Mouse (Mus musculus): ENCODE measurements at regions not wholly inside any gene's neighbourhood (a gene's known extent, or its start where the extent isn't known, plus 50 kb on each side); places are given as distances from the start of the nearest gene placed in this dataset.

GRCm38 (mm10) chr14:71692752-71693437, 798.7 kb downstream of the Gm9195 start:
- Histone ChIP-seq H3K27me3 (ENCODE audit: low read depth, poor library complexity, severe bottlenecking) (no peaks in the 10 kb centered on the region), H3K4me1 (no peaks in the 10 kb centered on the region), H3K9me3 (replicated peaks) (no peaks in the 10 kb centered on the region), H3K4me3 (no peak overlapping the region), H3K27ac (no peak overlapping the region), H3K36me3 (no peaks in the 10 kb centered on the region)
- no peak for DNase-seq (ENCODE audit: low spot score)
- WGBS = 90% methylated on average over 3 of the region's 3 CpGs

- Histone ChIP-seq H3K4me1 (no peaks in the 10 kb centered on the region), H3K9me3 (replicated peaks) (no peaks in the 10 kb centered on the region), H3K4me3 (no peak overlapping the region), H3K36me3 (no peaks in the 10 kb centered on the region), H3K27me3 (ENCODE audit: low read depth, poor library complexity, severe bottlenecking) (no peaks in the 10 kb centered on the region), H3K27ac (no peak overlapping the region)
- DNase-seq (ENCODE audit: low spot score) = no peak
- 94% methylated on average over 4 of the region's 4 CpGs for WGBS
Measured at GRCm38 (mm10) chr14:71674564-71674963, 817.1 kb downstream of the Gm9195 start.

DNA sequence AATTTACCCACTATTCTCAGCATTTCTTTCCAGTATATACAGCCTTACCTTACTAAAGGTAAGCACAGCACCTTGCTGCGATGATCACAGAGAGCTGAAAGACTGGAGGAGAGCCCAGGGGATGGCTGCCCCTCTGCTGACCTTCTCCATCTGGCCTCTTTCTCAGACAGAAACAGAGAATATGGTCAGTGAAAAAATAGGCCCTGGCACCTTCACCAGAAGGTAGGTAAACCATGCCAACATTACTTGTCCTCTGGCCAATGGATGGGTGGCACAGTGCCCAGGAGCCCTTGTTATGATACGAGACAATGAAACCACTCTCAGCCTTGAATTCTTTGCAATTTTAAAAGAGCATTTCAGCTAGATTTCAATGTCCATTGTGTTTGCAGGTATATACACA, 817.8 kb downstream of the Gm9195 start:
- no peaks in the 10 kb centered on the region for H3K36me3 ChIP-seq
- H3K9me3 ChIP-seq (replicated peaks) = no peaks in the 10 kb centered on the region
- DNase-seq (ENCODE audit: low spot score) = no peak
- H3K4me1 ChIP-seq = no peaks in the 10 kb centered on the region
- H3K4me3 ChIP-seq = no peak overlapping the region
- WGBS = 91% methylated on average over 2 of the region's 2 CpGs
- no peaks in the 10 kb centered on the region for H3K27me3 ChIP-seq (ENCODE audit: low read depth, poor library complexity, severe bottlenecking)
- H3K27ac ChIP-seq = no peak overlapping the region

DNA sequence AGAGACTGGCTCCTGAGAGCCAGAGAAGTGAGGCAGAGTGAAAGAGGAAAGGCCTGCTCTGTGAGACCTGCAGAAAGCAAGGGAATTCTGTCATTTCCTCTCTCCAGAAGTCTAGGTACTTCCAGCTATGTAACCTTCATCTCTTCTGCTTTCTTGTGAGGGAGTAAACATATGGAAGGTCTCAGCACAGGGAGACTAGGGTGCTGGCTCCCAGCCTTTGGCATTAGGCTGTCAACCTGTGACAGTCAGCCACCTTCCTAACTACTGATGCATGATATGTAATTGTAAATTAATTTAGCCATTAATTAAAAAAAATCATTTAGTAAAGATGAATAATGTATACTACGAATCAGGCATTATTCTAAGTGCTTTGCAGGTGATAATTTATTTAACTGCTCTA, 819.2 kb downstream of the Gm9195 start:
- Histone ChIP-seq H3K9me3 (replicated peaks) (no peaks in the 10 kb centered on the region), H3K27ac (no peak overlapping the region)
- 77% methylated on average over 1 of the region's 1 CpGs for WGBS

GRCm38 (mm10) chr14:71671994-71672393, 819.6 kb downstream of the Gm9195 start:
- DNase-seq (ENCODE audit: low spot score) = no peak
- H3K27me3 ChIP-seq (ENCODE audit: low read depth, poor library complexity, severe bottlenecking) = no peaks in the 10 kb centered on the region
- 70% methylated on average over 2 of the region's 2 CpGs for WGBS
- no peaks in the 10 kb centered on the region for H3K4me1 ChIP-seq
- H3K27ac ChIP-seq = no peak overlapping the region
- H3K4me3 ChIP-seq = no peak overlapping the region
- H3K9me3 ChIP-seq (replicated peaks) = no peaks in the 10 kb centered on the region
- H3K36me3 ChIP-seq = no peaks in the 10 kb centered on the region

More for the DNA sequence above, 819.2 kb downstream of the Gm9195 start:
- Histone ChIP-seq H3K4me3 (no peak overlapping the region), H3K27me3 (ENCODE audit: low read depth, poor library complexity, severe bottlenecking) (no peaks in the 10 kb centered on the region), H3K36me3 (no peaks in the 10 kb centered on the region), H3K4me1 (no peaks in the 10 kb centered on the region)
- no peak for DNase-seq (ENCODE audit: low spot score)

GRCm38 (mm10) chr14:71670435-71670834, 821.2 kb downstream of the Gm9195 start:
- 0% methylated on average over 1 of the region's 1 CpGs for WGBS
- Histone ChIP-seq H3K9me3 (replicated peaks) (no peaks in the 10 kb centered on the region), H3K4me3 (no peak overlapping the region), H3K4me1 (no peaks in the 10 kb centered on the region), H3K36me3 (no peaks in the 10 kb centered on the region), H3K27me3 (ENCODE audit: low read depth, poor library complexity, severe bottlenecking) (no peaks in the 10 kb centered on the region), H3K27ac (no peak overlapping the region)
- peak; percentile 72 for DNase-seq (ENCODE audit: low spot score)

GRCm38 (mm10) chr14:71666656-71667055, 825.0 kb downstream of the Gm9195 start:
- 94% methylated on average over 1 of the region's 1 CpGs for WGBS
- no peaks in the 10 kb centered on the region for H3K27me3 ChIP-seq (ENCODE audit: low read depth, poor library complexity, severe bottlenecking)
- no peak overlapping the region for H3K4me3 ChIP-seq
- no peak for DNase-seq (ENCODE audit: low spot score)
- no peak overlapping the region for H3K27ac ChIP-seq
- H3K4me1 ChIP-seq = no peaks in the 10 kb centered on the region
- no peaks in the 10 kb centered on the region for H3K9me3 ChIP-seq (replicated peaks)
- H3K36me3 ChIP-seq = no peaks in the 10 kb centered on the region

DNA sequence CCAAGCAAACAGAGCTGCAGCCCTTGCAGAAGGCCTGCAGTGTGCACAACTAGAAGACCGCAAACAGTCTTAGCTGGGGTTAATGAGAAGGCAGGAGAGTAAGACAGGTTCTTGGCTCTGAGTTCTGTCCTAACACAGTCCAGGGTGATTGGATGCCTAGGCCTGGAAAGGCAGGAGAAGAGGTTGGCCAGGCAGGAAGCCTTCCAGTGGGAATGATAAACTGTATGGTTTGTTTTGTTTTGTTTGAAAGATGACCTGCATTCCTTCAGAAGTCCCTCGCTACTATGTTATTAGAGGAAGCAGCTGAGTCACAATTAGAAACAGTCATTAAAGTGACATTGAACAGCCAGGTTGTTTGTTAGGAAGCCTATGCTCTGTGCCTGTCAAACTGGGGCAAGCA, 831.5 kb downstream of the Gm9195 start:
- no peaks in the 10 kb centered on the region for H3K27me3 ChIP-seq (ENCODE audit: low read depth, poor library complexity, severe bottlenecking)
- 38% methylated on average over 2 of the region's 2 CpGs for WGBS
- H3K4me3 ChIP-seq = no peak overlapping the region
- no peak for DNase-seq (ENCODE audit: low spot score)
- no peaks in the 10 kb centered on the region for H3K36me3 ChIP-seq
- H3K9me3 ChIP-seq (replicated peaks) = no peaks in the 10 kb centered on the region
- H3K27ac ChIP-seq = no peak overlapping the region
- H3K4me1 ChIP-seq = no peaks in the 10 kb centered on the region

DNA sequence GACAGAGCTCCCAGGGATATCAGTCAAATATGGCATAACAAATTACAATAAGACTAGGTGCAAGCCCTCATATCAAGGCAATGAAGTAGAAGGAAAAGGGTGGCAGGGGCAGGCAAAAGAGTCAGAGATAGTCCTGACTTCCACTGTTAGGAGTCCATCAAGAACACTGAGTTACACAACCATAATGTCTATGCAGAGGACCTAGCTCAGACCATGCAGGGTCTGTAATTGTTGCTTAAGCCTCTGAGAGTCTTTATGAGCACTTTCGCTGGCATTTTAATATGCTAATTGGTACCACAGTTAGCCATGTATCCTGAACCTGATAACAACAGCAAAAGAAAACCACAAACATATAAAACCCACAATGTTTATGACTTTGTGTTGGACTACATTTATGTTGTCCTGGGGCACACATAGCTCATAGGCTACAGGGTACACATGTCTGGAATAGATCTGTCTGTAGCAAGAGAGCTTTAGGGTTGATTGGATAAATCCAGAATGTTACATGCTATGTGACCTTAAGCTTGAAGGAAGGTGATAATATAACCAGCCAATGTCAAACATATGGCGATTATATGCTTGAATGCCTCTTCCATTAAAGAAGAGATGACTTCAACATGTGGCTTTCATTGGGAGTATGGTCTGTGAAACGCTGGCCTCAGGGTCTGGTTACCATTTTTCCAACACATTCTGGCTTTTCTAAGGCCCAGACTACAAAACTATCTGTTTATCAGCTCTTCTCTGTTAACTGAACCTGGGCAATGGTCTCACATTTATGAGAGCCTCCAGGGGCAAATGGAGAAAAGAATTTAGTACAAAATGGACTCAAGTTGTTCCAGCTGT, 836.6 kb downstream of the Gm9195 start:
- no peak overlapping the region for H3K4me3 ChIP-seq
- H3K27me3 ChIP-seq (ENCODE audit: low read depth, poor library complexity, severe bottlenecking) = no peaks in the 10 kb centered on the region
- no peaks in the 10 kb centered on the region for H3K4me1 ChIP-seq
- no peak for DNase-seq (ENCODE audit: low spot score)
- H3K36me3 ChIP-seq = no peaks in the 10 kb centered on the region
- no peaks in the 10 kb centered on the region for H3K9me3 ChIP-seq (replicated peaks)
- no peak overlapping the region for H3K27ac ChIP-seq
- WGBS = 63% methylated on average over 3 of the region's 3 CpGs

DNA sequence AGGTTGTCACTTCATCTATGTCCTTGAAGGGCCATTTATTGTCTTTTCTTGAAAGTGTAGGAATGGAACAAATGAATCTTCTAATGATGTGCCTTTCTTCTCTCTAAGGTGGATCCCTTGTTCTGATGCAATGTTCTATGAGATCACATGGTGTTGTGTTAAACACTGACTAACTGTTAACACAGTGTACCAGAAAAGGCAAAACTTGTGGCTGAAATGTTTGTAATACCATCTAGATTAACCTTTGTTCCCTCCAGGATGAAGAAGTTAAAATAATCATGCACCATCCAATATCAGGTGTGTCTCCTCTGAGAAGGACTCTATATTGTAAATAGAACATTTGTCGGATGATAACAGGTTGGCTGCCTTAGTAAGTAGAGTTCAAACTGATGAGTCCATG, 849.1 kb downstream of the Gm9195 start:
- Histone ChIP-seq H3K4me3 (no peak overlapping the region), H3K27ac (no peak overlapping the region), H3K9me3 (replicated peaks) (no peaks in the 10 kb centered on the region), H3K4me1 (no peaks in the 10 kb centered on the region), H3K36me3 (no peaks in the 10 kb centered on the region), H3K27me3 (ENCODE audit: low read depth, poor library complexity, severe bottlenecking) (no peaks in the 10 kb centered on the region)
- DNase-seq (ENCODE audit: low spot score) = no peak
- 96% methylated on average over 1 of the region's 1 CpGs for WGBS

- no peak overlapping the region for H3K4me3 ChIP-seq
- no peaks in the 10 kb centered on the region for H3K4me1 ChIP-seq
- WGBS = 81% methylated on average over 1 of the region's 1 CpGs
- H3K27me3 ChIP-seq (ENCODE audit: low read depth, poor library complexity, severe bottlenecking) = no peaks in the 10 kb centered on the region
- H3K27ac ChIP-seq = no peak overlapping the region
- no peak for DNase-seq (ENCODE audit: low spot score)
- H3K9me3 ChIP-seq (replicated peaks) = no peaks in the 10 kb centered on the region
- no peaks in the 10 kb centered on the region for H3K36me3 ChIP-seq
Measured at GRCm38 (mm10) chr14:71639083-71639482, 852.6 kb downstream of the Gm9195 start.

GRCm38 (mm10) chr14:71635091-71635490, 856.5 kb downstream of the Gm9195 start:
- H3K27ac ChIP-seq = no peak overlapping the region
- no peaks in the 10 kb centered on the region for H3K36me3 ChIP-seq
- WGBS = 88% methylated on average over 1 of the region's 1 CpGs
- no peak overlapping the region for H3K4me3 ChIP-seq
- no peaks in the 10 kb centered on the region for H3K9me3 ChIP-seq (replicated peaks)
- H3K27me3 ChIP-seq (ENCODE audit: low read depth, poor library complexity, severe bottlenecking) = no peaks in the 10 kb centered on the region
- no peaks in the 10 kb centered on the region for H3K4me1 ChIP-seq
- DNase-seq (ENCODE audit: low spot score) = no peak

GRCm38 (mm10) chr14:71609698-71610301, 881.8 kb downstream of the Gm9195 start:
- 80% methylated on average over 4 of the region's 4 CpGs for WGBS
- no peak for DNase-seq (ENCODE audit: low spot score)
- no peak overlapping the region for H3K4me3 ChIP-seq

More at GRCm38 (mm10) chr14:71609698-71610301, 881.8 kb downstream of the Gm9195 start:
- Histone ChIP-seq H3K27me3 (ENCODE audit: low read depth, poor library complexity, severe bottlenecking) (no peaks in the 10 kb centered on the region), H3K36me3 (no peaks in the 10 kb centered on the region), H3K27ac (no peak overlapping the region), H3K4me1 (no peaks in the 10 kb centered on the region), H3K9me3 (replicated peaks) (no peaks in the 10 kb centered on the region)

Measured in limb, embryonic 10.5 days (tissue).